Mouse (Mus musculus) stomach, embryonic 15.5 days (tissue): ENCODE measurements at regions not wholly inside any gene's neighbourhood (a gene's known extent, or its start where the extent isn't known, plus 50 kb on each side); places are given as distances from the start of the nearest gene placed in this dataset. TPM values are rescaled to one million over a fixed set of nuclear protein-coding genes. Genes with fewer than 3 reads are reported as not detected.

Experiments used
- ATAC-seq: fragments of 200-750 bp; cut with Nextera tagmentation; 2 replicates; pipeline ENCODE4 v1.8.0; 2017; ENCODE audit warnings: low read depth, moderate number of reproducible peaks, moderate TSS enrichment; ENCODE audit not compliant: insufficient read depth, low FRiP score
- H3K27ac ChIP-seq: fragments of 300-500 bp; sonication (generic); 2 replicates; pipeline ENCODE4 v1.5.1; 2015; ENCODE audit warnings: mild to moderate bottlenecking, inconsistent platforms
- H3K27me3 ChIP-seq: fragments of 300-500 bp; sonication (generic); replicated peaks from 2 replicates; pipeline ENCODE4 v1.6.1; 2015; ENCODE audit warnings: inconsistent platforms
- H3K36me3 ChIP-seq: fragments of 300-500 bp; sonication (generic); 2 replicates; pipeline ENCODE4 v1.6.1; 2015; ENCODE audit warnings: inconsistent platforms
- H3K4me1 ChIP-seq: fragments of 300-500 bp; sonication (generic); 2 replicates; pipeline ENCODE4 v1.6.1; 2015; ENCODE audit warnings: inconsistent platforms
- H3K4me2 ChIP-seq: fragments of 300-500 bp; sonication (generic); 2 replicates; pipeline ENCODE4 v1.6.1; 2015; ENCODE audit warnings: mild to moderate bottlenecking, inconsistent platforms
- H3K4me3 ChIP-seq: fragments of 300-500 bp; sonication (generic); replicated peaks from 2 replicates; pipeline ENCODE4 v1.5.1; 2015; ENCODE audit warnings: inconsistent platforms
- H3K9ac ChIP-seq: fragments of 300-500 bp; sonication (generic); 2 replicates; pipeline ENCODE4 v1.6.1; 2015; ENCODE audit warnings: inconsistent platforms
- H3K9me3 ChIP-seq: fragments of 300-500 bp; sonication (generic); 2 replicates; pipeline ENCODE4 v1.6.1; 2016; ENCODE audit warnings: inconsistent platforms
- WGBS: fragments of 180-500 bp; shearing (Covaris S2); methylation state at CpG from one replicate; pipeline ENCODE4 v1.1.7; 2015; 5-methylcytosine and 5-hydroxymethylcytosine counted together
- microRNA-seq: library from miRNA; unstranded; fragments of <30 nt; microRNA quantifications from one replicate; pipeline ENCODE4, GENCODE M21; 2016

- H3K9ac ChIP-seq = no peak overlapping the region
- H3K36me3 ChIP-seq = no peaks in the 10 kb centered on the region
- ATAC-seq = peak; percentile 70; the same call in 1 of the 2 replicates
- H3K9me3 ChIP-seq = no peaks in the 10 kb centered on the region
- no peaks in the 10 kb centered on the region for H3K4me1 ChIP-seq
- H3K27ac ChIP-seq = 0 out of 2 replicates have a peak overlapping the region, but pooled peaks have one; percentile 11
- no peaks in the 10 kb centered on the region for H3K27me3 ChIP-seq
- H3K4me2 ChIP-seq = no peak overlapping the region
- 60% methylated on average over 5 of the region's 5 CpGs for WGBS
- H3K4me3 ChIP-seq = no peak overlapping the region
Measured at GRCm38 (mm10) chr13:10526470-10527207, 166.0 kb upstream of the Chrm3 start.

GRCm38 (mm10) chr13:10504211-10504610, 143.6 kb upstream of the Chrm3 start:
- Histone ChIP-seq H3K36me3 (no peaks in the 10 kb centered on the region), H3K27ac (no peak overlapping the region), H3K27me3 (no peaks in the 10 kb centered on the region), H3K9me3 (no peaks in the 10 kb centered on the region), H3K4me3 (no peak overlapping the region), H3K4me1 (no peaks in the 10 kb centered on the region), H3K4me2 (no peak overlapping the region), H3K9ac (no peak overlapping the region)
- WGBS = 36% methylated on average over 7 of the region's 7 CpGs
- ATAC-seq = no peak

GRCm38 (mm10) chr13:10455323-10455722, 94.7 kb upstream of the Chrm3 start:
- H3K4me2 ChIP-seq = no peak overlapping the region
- H3K4me3 ChIP-seq = no peak overlapping the region
- no peak for ATAC-seq
- no peaks in the 10 kb centered on the region for H3K36me3 ChIP-seq
- H3K27me3 ChIP-seq = no peaks in the 10 kb centered on the region
- no peak overlapping the region for H3K27ac ChIP-seq
- H3K4me1 ChIP-seq = no peaks in the 10 kb centered on the region
- H3K9ac ChIP-seq = no peak overlapping the region
- WGBS = 93% methylated on average over 6 of the region's 6 CpGs
- H3K9me3 ChIP-seq = no peaks in the 10 kb centered on the region

GRCm38 (mm10) chr13:10454667-10455066, 94.0 kb upstream of the Chrm3 start:
- H3K4me1 ChIP-seq = no peaks in the 10 kb centered on the region
- H3K9me3 ChIP-seq = no peaks in the 10 kb centered on the region
- no peak overlapping the region for H3K4me2 ChIP-seq
- ATAC-seq = peak; percentile 58; the same call in 1 of the 2 replicates
- H3K36me3 ChIP-seq = no peaks in the 10 kb centered on the region
- no peak overlapping the region for H3K27ac ChIP-seq
- no peak overlapping the region for H3K9ac ChIP-seq
- H3K4me3 ChIP-seq = no peak overlapping the region
- WGBS = 37% methylated on average over 4 of the region's 4 CpGs
- no peaks in the 10 kb centered on the region for H3K27me3 ChIP-seq

GRCm38 (mm10) chr13:10451057-10451456, 90.4 kb upstream of the Chrm3 start:
- H3K27ac ChIP-seq = no peak overlapping the region
- H3K4me2 ChIP-seq = no peak overlapping the region
- H3K36me3 ChIP-seq = no peaks in the 10 kb centered on the region
- H3K9me3 ChIP-seq = no peaks in the 10 kb centered on the region
- no peaks in the 10 kb centered on the region for H3K4me1 ChIP-seq
- ATAC-seq = no peak
- no peak overlapping the region for H3K4me3 ChIP-seq
- H3K9ac ChIP-seq = no peak overlapping the region
- no peaks in the 10 kb centered on the region for H3K27me3 ChIP-seq
- 31% methylated on average over 3 of the region's 3 CpGs for WGBS

GRCm38 (mm10) chr13:10449502-10449901, 88.9 kb upstream of the Chrm3 start:
- Histone ChIP-seq H3K36me3 (no peaks in the 10 kb centered on the region), H3K4me1 (no peaks in the 10 kb centered on the region), H3K4me2 (no peak overlapping the region), H3K9me3 (no peaks in the 10 kb centered on the region), H3K4me3 (no peak overlapping the region), H3K27ac (no peak overlapping the region), H3K9ac (no peak overlapping the region), H3K27me3 (no peaks in the 10 kb centered on the region)
- WGBS = 83% methylated on average over 6 of the region's 6 CpGs
- no peak for ATAC-seq

GRCm38 (mm10) chr13:10447806-10448205, 87.2 kb upstream of the Chrm3 start:
- Histone ChIP-seq H3K4me2 (no peak overlapping the region), H3K9ac (no peak overlapping the region), H3K36me3 (no peaks in the 10 kb centered on the region), H3K4me1 (no peaks in the 10 kb centered on the region), H3K4me3 (no peak overlapping the region), H3K27ac (no peak overlapping the region), H3K27me3 (no peaks in the 10 kb centered on the region), H3K9me3 (no peaks in the 10 kb centered on the region)
- ATAC-seq = no peak
- WGBS = 80% methylated on average over 1 of the region's 1 CpGs

- no peak overlapping the region for H3K4me3 ChIP-seq
- no peaks in the 10 kb centered on the region for H3K9me3 ChIP-seq
- H3K9ac ChIP-seq = no peak overlapping the region
- 49% methylated on average over 3 of the region's 3 CpGs for WGBS
- no peak overlapping the region for H3K4me2 ChIP-seq
- H3K27ac ChIP-seq = no peak overlapping the region
- H3K36me3 ChIP-seq = no peaks in the 10 kb centered on the region
- H3K4me1 ChIP-seq = no peaks in the 10 kb centered on the region
- no peak; the same call in 1 of the 2 replicates for ATAC-seq
- no peaks in the 10 kb centered on the region for H3K27me3 ChIP-seq
Measured at GRCm38 (mm10) chr13:10445679-10446078, 85.0 kb upstream of the Chrm3 start.

Small RNA genes in the stretch of these regions (microRNA-seq; reads per million reads assigned to microRNA genes)
- not detected for gene Gm23415
